Mouse (Mus musculus): ENCODE measurements at regions not wholly inside any gene's neighbourhood (a gene's known extent, or its start where the extent isn't known, plus 50 kb on each side); places are given as distances from the start of the nearest gene placed in this dataset.
A peak's percentile ranks its signal among the peaks of the same experiment; 100 is the strongest.

- 78% methylated on average over 2 of the region's 2 CpGs for WGBS
- Histone ChIP-seq H3K36me3 (ENCODE audit: control insufficient read depth, insufficient read depth, low read length) (no peaks in the 10 kb centered on the region), H3K9ac (ENCODE audit: low read depth, low read length, severe bottlenecking) (no peak overlapping the region), H3K27ac (replicated peaks; ENCODE audit: low read depth, low read length) (no peak overlapping the region), H3K4me1 (ENCODE audit: control insufficient read depth, insufficient read depth, low read length) (no peaks in the 10 kb centered on the region), H3K27me3 (ENCODE audit: control insufficient read depth, insufficient read depth, low read length) (no peaks in the 10 kb centered on the region), H3K4me2 (replicated peaks; ENCODE audit: low read depth, low read length, severe bottlenecking) (no peak overlapping the region), H3K9me3 (ENCODE audit: control insufficient read depth, low read length) (no peaks in the 10 kb centered on the region), H3K4me3 (replicated peaks; ENCODE audit: low read length) (no peak overlapping the region)
- TF ChIP-seq POLR2A (IDR thresholded peaks at IDR 0.05; ENCODE audit: borderline replicate concordance, extremely low read depth, insufficient read depth, insufficient read length), result no peak
- no peak for DNase-seq (ENCODE audit: low spot score)
- ATAC-seq (ENCODE audit: low FRiP score, low read depth), result no peak
Observed at GRCm38 (mm10) chr1:28677700-28678099, 102.4 kb downstream of the Gm597 start.

- H3K9ac ChIP-seq (ENCODE audit: low read depth, low read length, severe bottlenecking), result no peak overlapping the region
- WGBS, result 100% methylated on average over 1 of the region's 1 CpGs
- no peaks in the 10 kb centered on the region for H3K4me1 ChIP-seq (ENCODE audit: control insufficient read depth, insufficient read depth, low read length)
- DNase-seq (ENCODE audit: low spot score), result no peak
- no peak overlapping the region for H3K4me2 ChIP-seq (replicated peaks; ENCODE audit: low read depth, low read length, severe bottlenecking)
- TF ChIP-seq POLR2A (IDR thresholded peaks at IDR 0.05; ENCODE audit: borderline replicate concordance, extremely low read depth, insufficient read depth, insufficient read length), result no peak
- no peaks in the 10 kb centered on the region for H3K9me3 ChIP-seq (ENCODE audit: control insufficient read depth, low read length)
- no peaks in the 10 kb centered on the region for H3K27me3 ChIP-seq (ENCODE audit: control insufficient read depth, insufficient read depth, low read length)
- no peaks in the 10 kb centered on the region for H3K36me3 ChIP-seq (ENCODE audit: control insufficient read depth, insufficient read depth, low read length)
- H3K27ac ChIP-seq (replicated peaks; ENCODE audit: low read depth, low read length), result no peak overlapping the region
- no peak for ATAC-seq (ENCODE audit: low FRiP score, low read depth)
- no peak overlapping the region for H3K4me3 ChIP-seq (replicated peaks; ENCODE audit: low read length)
Observed at GRCm38 (mm10) chr1:28675336-28675735, 104.7 kb downstream of the Gm597 start.

- ATAC-seq (ENCODE audit: low FRiP score, low read depth), result no peak
- Histone ChIP-seq H3K36me3 (ENCODE audit: control insufficient read depth, insufficient read depth, low read length) (no peaks in the 10 kb centered on the region), H3K27me3 (ENCODE audit: control insufficient read depth, insufficient read depth, low read length) (no peaks in the 10 kb centered on the region), H3K4me1 (ENCODE audit: control insufficient read depth, insufficient read depth, low read length) (no peaks in the 10 kb centered on the region), H3K9me3 (ENCODE audit: control insufficient read depth, low read length) (no peaks in the 10 kb centered on the region), H3K27ac (replicated peaks; ENCODE audit: low read depth, low read length) (no peak overlapping the region), H3K9ac (ENCODE audit: low read depth, low read length, severe bottlenecking) (no peak overlapping the region), H3K4me3 (replicated peaks; ENCODE audit: low read length) (no peak overlapping the region), H3K4me2 (replicated peaks; ENCODE audit: low read depth, low read length, severe bottlenecking) (no peak overlapping the region)
- DNase-seq (ENCODE audit: low spot score), result no peak
- 88% methylated on average over 4 of the region's 4 CpGs for WGBS
- no peak for TF ChIP-seq POLR2A (IDR thresholded peaks at IDR 0.05; ENCODE audit: borderline replicate concordance, extremely low read depth, insufficient read depth, insufficient read length)
Observed at GRCm38 (mm10) chr1:28640818-28641217, 139.2 kb downstream of the Gm597 start.

- no peaks in the 10 kb centered on the region for H3K36me3 ChIP-seq (ENCODE audit: control insufficient read depth, insufficient read depth, low read length)
- no peak overlapping the region for H3K27ac ChIP-seq (replicated peaks; ENCODE audit: low read depth, low read length)
- ATAC-seq (ENCODE audit: low FRiP score, low read depth) (no peak), DNase-seq (ENCODE audit: low spot score) (peak; percentile 2)
- no peak overlapping the region for H3K9ac ChIP-seq (ENCODE audit: low read depth, low read length, severe bottlenecking)
- 88% methylated on average over 9 of the region's 9 CpGs for WGBS
- TF ChIP-seq POLR2A (IDR thresholded peaks at IDR 0.05; ENCODE audit: borderline replicate concordance, extremely low read depth, insufficient read depth, insufficient read length), result no peak
- no peaks in the 10 kb centered on the region for H3K4me1 ChIP-seq (ENCODE audit: control insufficient read depth, insufficient read depth, low read length)
- H3K9me3 ChIP-seq (ENCODE audit: control insufficient read depth, low read length), result no peaks in the 10 kb centered on the region
- no peak overlapping the region for H3K4me2 ChIP-seq (replicated peaks; ENCODE audit: low read depth, low read length, severe bottlenecking)
- H3K27me3 ChIP-seq (ENCODE audit: control insufficient read depth, insufficient read depth, low read length), result no peaks in the 10 kb centered on the region
- H3K4me3 ChIP-seq (replicated peaks; ENCODE audit: low read length), result no peak overlapping the region
Observed at GRCm38 (mm10) chr1:28622745-28623144, 157.3 kb downstream of the Gm597 start.

- no peaks in the 10 kb centered on the region for H3K27me3 ChIP-seq (ENCODE audit: control insufficient read depth, insufficient read depth, low read length)
- no peak for DNase-seq (ENCODE audit: low spot score)
- H3K27ac ChIP-seq (replicated peaks; ENCODE audit: low read depth, low read length), result no peak overlapping the region
- no peaks in the 10 kb centered on the region for H3K36me3 ChIP-seq (ENCODE audit: control insufficient read depth, insufficient read depth, low read length)
- no peak overlapping the region for H3K9ac ChIP-seq (ENCODE audit: low read depth, low read length, severe bottlenecking)
- no peaks in the 10 kb centered on the region for H3K9me3 ChIP-seq (ENCODE audit: control insufficient read depth, low read length)
- no peak for TF ChIP-seq POLR2A (IDR thresholded peaks at IDR 0.05; ENCODE audit: borderline replicate concordance, extremely low read depth, insufficient read depth, insufficient read length)
- ATAC-seq (ENCODE audit: low FRiP score, low read depth), result no peak
- 74% methylated on average over 1 of the region's 1 CpGs for WGBS
- H3K4me1 ChIP-seq (ENCODE audit: control insufficient read depth, insufficient read depth, low read length), result no peaks in the 10 kb centered on the region
- no peak overlapping the region for H3K4me3 ChIP-seq (replicated peaks; ENCODE audit: low read length)
- H3K4me2 ChIP-seq (replicated peaks; ENCODE audit: low read depth, low read length, severe bottlenecking), result no peak overlapping the region
Observed at GRCm38 (mm10) chr1:28602383-28602782, 177.7 kb downstream of the Gm597 start.

Data from limb, embryonic 14.5 days (tissue).